Mouse (Mus musculus) hindbrain, embryonic 14.5 days (tissue): ENCODE data around the gene Prkce. TPM values are rescaled to one million over a fixed set of nuclear protein-coding genes. Genes with fewer than 3 reads are reported as not detected.

Source experiments
- ATAC-seq: fragments of 200-750 bp; cut with Nextera tagmentation; 2 replicates; pipeline ENCODE4 v1.8.0; 2017; ENCODE audit warnings: moderate number of reproducible peaks, mild to moderate bottlenecking, moderate TSS enrichment, moderate library complexity; ENCODE audit not compliant: low FRiP score
- DNase-seq: peaks from one replicate; pipeline ENCODE4 v3.0.0-alpha.2; 2015; ENCODE audit warnings: low spot score
- H3K27ac ChIP-seq: fragments of 300-500 bp; sonication (generic); 2 replicates; pipeline ENCODE4 v1.5.1; 2014; ENCODE audit warnings: mild to moderate bottlenecking, moderate library complexity
- H3K27me3 ChIP-seq: fragments of 300-500 bp; sonication (generic); 2 replicates; pipeline ENCODE4 v1.6.1; 2014; ENCODE audit warnings: mild to moderate bottlenecking, low read length, mixed read lengths; ENCODE audit not compliant: control insufficient read depth, insufficient read depth
- H3K36me3 ChIP-seq: fragments of 300-500 bp; sonication (generic); replicated peaks from 2 replicates; pipeline ENCODE4 v1.6.1; 2014; ENCODE audit not compliant: control insufficient read depth, insufficient read depth
- H3K4me1 ChIP-seq: fragments of 300-500 bp; sonication (generic); replicated peaks from 2 replicates; pipeline ENCODE4 v1.6.1; 2014; ENCODE audit warnings: antibody characterized with exemption, low read length, mixed read lengths; ENCODE audit not compliant: control insufficient read depth, insufficient read depth
- H3K4me2 ChIP-seq: fragments of 300-500 bp; sonication (generic); replicated peaks from 2 replicates; pipeline ENCODE4 v1.6.1; 2014; ENCODE audit warnings: mild to moderate bottlenecking, moderate library complexity
- H3K4me3 ChIP-seq: fragments of 300-500 bp; sonication (generic); replicated peaks from 2 replicates; pipeline ENCODE4 v1.5.1; 2014; ENCODE audit warnings: mild to moderate bottlenecking, low read length
- H3K9ac ChIP-seq: fragments of 300-500 bp; sonication (generic); 2 replicates; pipeline ENCODE4 v1.6.1; 2014
- H3K9me3 ChIP-seq: fragments of 300-500 bp; sonication (generic); 2 replicates; pipeline ENCODE4 v1.6.1; 2016; ENCODE audit warnings: low read length; ENCODE audit not compliant: control insufficient read depth
- WGBS: fragments of 180-500 bp; shearing (Covaris S2); extraction: QIAGEN DNeasy Blood & Tissue Kit; methylation state at CpG from one replicate; pipeline ENCODE4 v1.1.7; 2014; 5-methylcytosine and 5-hydroxymethylcytosine counted together
- polyA plus RNA-seq: library from polyadenylated mRNA; unstranded; fragments of >200 nt; fragmentation: Nextera tagmentation; extraction: Ambion mirVana; gene quantifications from 2 replicates; pipeline ENCODE4 v1.2.1, GENCODE M21; 2014

Gene Prkce
- polyA plus RNA-seq, 1 experiment from 2014 or later: 38.7 TPM

GRCm38 (mm10) chr17:86433117-86433516, 265.5 kb downstream of the Prkce start:
- DNase-seq (no peak), ATAC-seq (no peak)
- H3K9ac ChIP-seq: no peak overlapping the region
- no peak overlapping the region for H3K27ac ChIP-seq
- WGBS: 72% methylated on average over 2 of the region's 2 CpGs
- H3K4me2 ChIP-seq: no peak overlapping the region
- H3K36me3 ChIP-seq: no peaks in the 10 kb centered on the region
- no peaks in the 10 kb centered on the region for H3K4me1 ChIP-seq
- no peaks in the 10 kb centered on the region for H3K9me3 ChIP-seq
- no peaks in the 10 kb centered on the region for H3K27me3 ChIP-seq
- H3K4me3 ChIP-seq: no peak overlapping the region

- Histone ChIP-seq H3K4me3 (no peak overlapping the region), H3K4me1 (no peaks in the 10 kb centered on the region), H3K36me3 (no peaks in the 10 kb centered on the region), H3K27ac (no peak overlapping the region), H3K9me3 (no peaks in the 10 kb centered on the region), H3K27me3 (no peaks in the 10 kb centered on the region), H3K9ac (no peak overlapping the region), H3K4me2 (no peak overlapping the region)
- no peak for DNase-seq
- WGBS: 92% methylated on average over 11 of the region's 11 CpGs
- no peak for ATAC-seq
Measured at GRCm38 (mm10) chr17:86433813-86434212, 266.2 kb downstream of the Prkce start.

DNA sequence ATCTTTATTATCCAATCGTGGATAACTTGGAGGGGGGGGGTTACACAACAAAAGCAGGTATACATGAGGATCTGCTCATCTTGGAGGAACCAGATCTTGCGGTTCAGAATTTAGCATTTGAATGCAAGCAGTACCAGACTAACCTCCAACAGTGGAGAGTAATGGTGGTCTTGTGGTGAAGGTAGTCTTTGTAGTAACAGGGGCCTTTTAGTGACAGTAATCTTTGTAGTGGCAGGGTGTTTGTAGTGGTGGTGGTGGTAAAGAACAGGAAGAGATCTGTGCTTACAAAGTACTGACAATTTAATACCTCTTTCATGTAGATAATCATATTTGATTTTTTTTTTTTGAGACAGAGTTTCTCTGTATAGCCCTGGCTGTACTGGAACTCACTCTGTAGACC, 267.2 kb downstream of the Prkce start:
- Histone ChIP-seq H3K4me2 (no peak overlapping the region), H3K27ac (no peak overlapping the region), H3K27me3 (no peaks in the 10 kb centered on the region), H3K4me3 (no peak overlapping the region), H3K9ac (no peak overlapping the region), H3K36me3 (no peaks in the 10 kb centered on the region), H3K9me3 (no peaks in the 10 kb centered on the region), H3K4me1 (no peaks in the 10 kb centered on the region)
- 54% methylated on average over 2 of the region's 2 CpGs for WGBS
- no peak for DNase-seq
- ATAC-seq: no peak

DNA sequence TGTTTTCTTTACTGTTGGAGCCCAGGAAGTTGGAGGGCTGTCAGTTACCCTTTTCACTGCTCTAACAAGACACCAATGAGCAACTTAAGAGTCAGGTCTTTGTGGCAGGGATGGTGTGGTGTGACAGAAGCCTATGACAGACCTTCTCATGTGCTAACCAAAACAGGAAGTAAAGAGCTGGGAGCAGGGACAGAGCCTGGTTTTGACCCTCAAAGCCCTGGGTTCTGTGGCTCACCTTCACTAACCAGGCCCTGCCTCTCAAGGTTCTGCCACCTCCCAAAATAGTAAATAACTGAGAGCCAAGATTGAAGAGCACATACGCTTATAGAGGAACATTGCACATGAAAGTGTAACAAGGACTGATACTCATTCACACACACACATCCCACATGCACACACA, 268.0 kb downstream of the Prkce start:
- no peak overlapping the region for H3K27ac ChIP-seq
- no peak for ATAC-seq

GRCm38 (mm10) chr17:86435984-86436383, 268.4 kb downstream of the Prkce start:
- Histone ChIP-seq H3K4me2 (no peak overlapping the region), H3K4me1 (no peaks in the 10 kb centered on the region), H3K9ac (no peak overlapping the region), H3K36me3 (no peaks in the 10 kb centered on the region), H3K27ac (no peak overlapping the region), H3K9me3 (no peaks in the 10 kb centered on the region), H3K27me3 (no peaks in the 10 kb centered on the region), H3K4me3 (no peak overlapping the region)
- ATAC-seq (no peak), DNase-seq (no peak)
- WGBS: 92% methylated on average over 2 of the region's 2 CpGs

More for the DNA sequence above, 268.0 kb downstream of the Prkce start:
- Histone ChIP-seq H3K27me3 (no peaks in the 10 kb centered on the region), H3K4me3 (no peak overlapping the region), H3K36me3 (no peaks in the 10 kb centered on the region), H3K4me2 (no peak overlapping the region), H3K4me1 (no peaks in the 10 kb centered on the region), H3K9ac (no peak overlapping the region), H3K9me3 (no peaks in the 10 kb centered on the region)
- WGBS: 90% methylated on average over 1 of the region's 1 CpGs
- no peak for DNase-seq

GRCm38 (mm10) chr17:86436583-86437370, 269.2 kb downstream of the Prkce start:
- H3K27me3 ChIP-seq: no peaks in the 10 kb centered on the region
- H3K4me2 ChIP-seq: no peak overlapping the region
- no peak overlapping the region for H3K27ac ChIP-seq
- no peaks in the 10 kb centered on the region for H3K9me3 ChIP-seq
- DNase-seq (no peak), ATAC-seq (no peak)
- no peaks in the 10 kb centered on the region for H3K36me3 ChIP-seq
- no peak overlapping the region for H3K4me3 ChIP-seq
- 93% methylated on average over 12 of the region's 12 CpGs for WGBS
- H3K4me1 ChIP-seq: no peaks in the 10 kb centered on the region
- H3K9ac ChIP-seq: no peak overlapping the region

DNA sequence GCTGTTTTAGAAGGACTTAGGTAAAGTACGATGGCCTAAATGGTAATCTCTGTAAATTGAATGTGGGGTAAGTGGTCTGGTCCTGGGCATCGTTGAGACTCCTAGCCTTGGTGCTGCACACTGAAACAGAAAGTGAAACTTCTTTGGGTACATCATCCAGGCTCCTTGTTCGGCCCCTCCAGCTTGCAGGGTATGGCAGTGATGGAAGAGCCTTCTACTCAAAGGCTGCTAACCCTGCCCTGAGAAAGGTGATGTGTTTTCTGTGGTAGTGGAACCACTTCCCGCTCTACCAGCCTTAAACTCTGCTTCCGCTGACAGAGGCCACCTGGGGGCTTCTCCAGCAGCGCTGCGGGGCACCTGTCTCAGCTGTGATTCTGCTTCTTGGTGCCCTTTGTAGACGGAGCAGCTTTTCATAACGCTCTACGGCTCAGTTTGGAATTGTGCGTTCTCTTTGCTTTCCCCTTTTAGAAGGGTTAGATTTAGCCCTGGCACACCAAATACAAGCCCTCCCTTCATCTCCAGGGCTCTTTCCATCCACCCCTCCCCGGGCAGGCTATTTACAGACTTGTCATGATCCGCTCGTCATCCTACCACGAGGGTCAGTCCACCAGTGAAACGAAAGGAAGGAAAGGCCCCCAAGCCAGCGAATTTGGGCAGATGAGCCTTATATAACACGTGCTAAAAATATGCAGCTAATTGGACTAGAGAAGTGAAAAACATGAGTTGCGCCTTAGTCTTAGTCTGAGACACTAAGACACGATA, 270.1 kb downstream of the Prkce start:
- H3K4me2 ChIP-seq: no peak overlapping the region
- H3K9me3 ChIP-seq: no peaks in the 10 kb centered on the region
- no peaks in the 10 kb centered on the region for H3K36me3 ChIP-seq
- H3K27ac ChIP-seq: no peak overlapping the region
- ATAC-seq: no peak
- DNase-seq: no peak
- H3K27me3 ChIP-seq: no peaks in the 10 kb centered on the region
- WGBS: 79% methylated on average over 20 of the region's 20 CpGs
- H3K9ac ChIP-seq: no peak overlapping the region
- H3K4me3 ChIP-seq: no peak overlapping the region
- H3K4me1 ChIP-seq: no peaks in the 10 kb centered on the region

- Histone ChIP-seq H3K27me3 (no peaks in the 10 kb centered on the region), H3K9me3 (no peaks in the 10 kb centered on the region), H3K4me1 (no peaks in the 10 kb centered on the region), H3K4me3 (no peak overlapping the region), H3K9ac (no peak overlapping the region), H3K27ac (no peak overlapping the region), H3K36me3 (no peaks in the 10 kb centered on the region), H3K4me2 (no peak overlapping the region)
- DNase-seq (no peak), ATAC-seq (no peak)
- WGBS: 86% methylated on average over 3 of the region's 3 CpGs
Measured at GRCm38 (mm10) chr17:86438278-86438661, 270.7 kb downstream of the Prkce start.

DNA sequence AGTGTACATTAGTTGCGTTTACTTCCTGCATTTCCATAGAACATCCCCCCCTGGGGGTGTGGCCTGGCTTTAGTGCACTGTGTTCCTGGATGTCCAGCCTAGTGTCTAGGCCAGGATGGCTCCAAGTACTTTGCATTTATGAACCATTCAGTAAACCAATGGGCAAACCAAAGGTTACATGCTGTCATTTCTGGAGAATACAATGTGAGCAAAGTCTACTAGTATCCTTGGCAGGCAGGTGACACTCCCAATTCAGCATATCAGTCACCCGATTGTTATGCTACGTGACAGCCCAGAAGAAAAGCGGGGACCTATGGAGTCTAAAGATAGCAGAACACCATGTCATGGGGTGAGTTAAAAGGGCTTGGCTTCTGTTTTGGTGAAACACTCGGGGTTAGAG, 271.2 kb downstream of the Prkce start:
- Histone ChIP-seq H3K27me3 (no peaks in the 10 kb centered on the region), H3K4me1 (no peaks in the 10 kb centered on the region), H3K4me3 (no peak overlapping the region), H3K27ac (no peak overlapping the region), H3K36me3 (no peaks in the 10 kb centered on the region), H3K4me2 (no peak overlapping the region), H3K9me3 (no peaks in the 10 kb centered on the region), H3K9ac (no peak overlapping the region)
- no peak for DNase-seq
- ATAC-seq: no peak
- WGBS: 89% methylated on average over 5 of the region's 5 CpGs
